Mouse (Mus musculus) left cerebral cortex, adult 9 months (tissue): ENCODE data around the gene Gm29564.
"Not testable (repeated sequence)": the region's sequence is repeated elsewhere in the genome, so short reads cannot be mapped to it uniquely, and the experiment has no call there.

ENCODE experiments used
- DNase-seq, 2 experiments: peaks; one replicate each; pipeline ENCODE4 v3.0.0; 2022; ENCODE audit warnings: low spot score in 2 of 2

Gm29564 gene

GRCm38 (mm10) chrY:78212693-78213092, at the start of gene Gm29564:
TSS of gene Gm29564 (plus strand) at chrY:78212993.
- not testable (repeated sequence) for DNase-seq
